Mouse (Mus musculus) frontal cortex, postnatal 25 days (tissue): ENCODE data around the gene Olfr43.

Experiments used
- DNase-seq, 2 experiments: peaks; one replicate each; pipeline ENCODE4 v3.0.0; 2022; ENCODE audit warnings: low spot score in 2 of 2

Olfr43 gene

GRCm38 (mm10) chr11:74211279-74211678 lies at the start of gene Olfr43:
Gene Olfr43 (minus strand): TSS chr11:74211379.
- no peak for DNase-seq

DNA sequence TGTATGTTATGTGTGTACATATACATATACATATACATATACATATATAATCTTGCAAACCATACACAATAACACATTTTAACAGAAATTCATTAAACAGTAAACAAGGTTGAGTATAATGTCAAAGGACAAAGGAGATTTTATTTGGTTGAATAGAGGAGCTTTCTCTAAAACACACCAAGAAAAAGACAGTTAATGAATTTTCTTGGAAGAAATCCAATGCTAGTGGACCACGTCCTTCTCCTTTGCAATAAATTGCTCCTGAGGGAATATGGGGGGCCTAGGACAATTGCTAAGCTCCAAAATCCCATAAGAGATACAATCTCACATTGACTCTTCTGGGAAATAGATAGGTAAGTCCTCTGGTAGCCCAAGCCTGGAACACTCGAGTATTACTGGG lies 48.3 kb upstream of the Olfr43 start, which contains the start of gene Olfr406:
Gene Olfr406, plus strand, starts transcription at position 301 of the 400 bp plus-strand sequence.
- no peak for DNase-seq

DNA sequence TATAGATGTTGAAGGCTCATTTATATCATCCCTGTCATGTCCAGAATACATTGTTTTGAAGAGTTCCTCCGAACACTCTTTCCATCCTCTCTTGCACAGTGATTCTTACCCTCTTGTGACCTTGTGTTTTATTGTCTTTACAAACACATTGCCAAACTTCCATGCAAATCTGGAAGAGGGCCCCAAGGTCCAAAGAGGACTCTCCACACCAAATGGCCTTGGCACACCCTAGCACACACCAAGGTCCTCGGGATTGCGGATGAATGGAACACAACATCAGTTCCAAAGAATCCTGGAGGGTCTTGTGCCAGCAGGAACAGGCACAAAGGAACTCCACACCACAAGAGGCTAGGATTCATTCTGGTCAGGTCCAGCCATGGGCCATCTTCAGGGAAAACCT lies 30.0 kb upstream of the Olfr43 start:
- no peak for DNase-seq

GRCm38 (mm10) chr11:74185949-74186348 lies 25.2 kb downstream of the Olfr43 start, which contains the start of gene Olfr403:
Gene Olfr403 (plus strand): TSS chr11:74186249.
- no peak for DNase-seq

- no peak for DNase-seq
Measured at GRCm38 (mm10) chr11:74183745-74184144, 27.4 kb downstream of the Olfr43 start.

DNA sequence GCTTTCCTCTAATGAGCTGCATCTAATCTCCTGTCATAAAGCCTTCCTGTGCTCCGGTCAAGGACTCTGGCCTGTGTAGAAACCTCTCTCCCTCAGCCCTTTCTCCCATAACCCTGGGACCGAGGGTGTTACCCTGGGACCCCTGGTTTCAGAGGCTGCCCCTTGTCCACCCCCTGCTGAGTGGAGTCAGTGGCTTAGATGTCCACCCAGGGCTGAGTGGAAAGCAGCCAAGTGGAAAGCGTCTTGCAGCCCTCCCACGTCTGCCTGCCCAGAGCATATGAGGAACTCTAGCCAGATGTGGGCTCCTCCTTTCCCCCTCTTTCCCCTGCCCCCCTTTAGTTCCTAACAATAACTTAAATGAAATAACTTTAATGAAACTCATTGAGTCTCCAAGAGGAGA lies 28.0 kb downstream of the Olfr43 start:
- DNase-seq = no peak

DNA sequence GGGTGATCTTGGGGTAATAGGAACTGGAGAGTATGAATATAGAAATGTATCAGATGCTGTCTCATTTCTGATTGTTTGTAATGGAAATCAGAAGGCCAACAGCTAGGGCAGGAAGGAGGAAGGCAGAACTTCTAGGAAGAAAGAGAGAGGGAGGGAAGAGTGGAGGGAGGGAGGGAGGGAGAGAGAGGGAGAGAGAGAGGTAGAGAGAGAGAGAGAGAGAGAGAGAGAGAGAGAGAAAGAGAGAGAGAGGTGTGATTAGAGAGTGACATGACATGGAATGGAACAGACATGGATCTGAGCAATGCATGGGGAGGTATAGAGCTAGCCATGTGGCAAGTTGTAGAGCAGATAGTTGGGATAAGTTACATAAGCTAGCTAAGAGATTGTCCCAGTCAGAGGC lies 42.4 kb downstream of the Olfr43 start:
- no peak for DNase-seq
